Mouse (Mus musculus): ENCODE measurements around the gene Thoc7. TPM values are rescaled to one million over a fixed set of nuclear protein-coding genes. Genes with fewer than 3 reads are reported as not detected.

Thoc7 gene
- polyA plus RNA-seq, 1 experiment from 2014 or later: 155 TPM

DNA sequence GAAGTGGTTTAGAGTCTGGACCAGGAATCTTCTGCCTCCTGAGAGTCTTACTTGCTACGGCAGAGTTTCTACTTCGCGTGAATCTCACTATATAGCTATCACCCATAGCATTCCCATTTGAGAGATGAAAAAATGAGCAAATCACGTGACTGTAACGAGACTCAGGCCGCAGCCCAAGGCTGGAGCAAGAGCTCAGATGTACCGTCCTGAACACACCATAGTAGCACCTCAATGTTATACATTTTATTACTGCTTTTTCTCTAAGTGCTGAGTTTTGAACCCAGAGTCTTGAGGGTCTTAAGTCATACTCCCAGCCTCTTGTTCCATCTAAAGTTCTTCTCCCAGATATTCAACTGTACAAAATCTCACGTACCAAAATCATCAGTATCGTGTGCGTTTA lies 44.4 kb downstream of the Thoc7 start:
- no peak for TF ChIP-seq CTCF (IDR thresholded peaks at IDR 0.05; ENCODE audit: low read depth)
- ATAC-seq: no peak
- Histone ChIP-seq H3K9me3 (ENCODE audit: control insufficient read depth) (no peaks in the 10 kb centered on the region), H3K27me3 (replicated peaks; ENCODE audit: control insufficient read depth, insufficient read depth, low read length) (no peaks in the 10 kb centered on the region), H3K4me3 (ENCODE audit: low read depth, low read length) (no peak overlapping the region), H3K4me1 (replicated peaks; ENCODE audit: control insufficient read depth, insufficient read depth, low read length) (no peaks in the 10 kb centered on the region), H3K36me3 (ENCODE audit: control insufficient read depth, insufficient read depth) (no peaks in the 10 kb centered on the region), H3K27ac (ENCODE audit: low read depth, low read length) (no peak overlapping the region), H3K9ac (ENCODE audit: low read depth, low read length) (no peak overlapping the region), H3K4me2 (replicated peaks; ENCODE audit: low read depth) (no peak overlapping the region)
- 86% methylated on average over 10 of the region's 10 CpGs for WGBS

DNA sequence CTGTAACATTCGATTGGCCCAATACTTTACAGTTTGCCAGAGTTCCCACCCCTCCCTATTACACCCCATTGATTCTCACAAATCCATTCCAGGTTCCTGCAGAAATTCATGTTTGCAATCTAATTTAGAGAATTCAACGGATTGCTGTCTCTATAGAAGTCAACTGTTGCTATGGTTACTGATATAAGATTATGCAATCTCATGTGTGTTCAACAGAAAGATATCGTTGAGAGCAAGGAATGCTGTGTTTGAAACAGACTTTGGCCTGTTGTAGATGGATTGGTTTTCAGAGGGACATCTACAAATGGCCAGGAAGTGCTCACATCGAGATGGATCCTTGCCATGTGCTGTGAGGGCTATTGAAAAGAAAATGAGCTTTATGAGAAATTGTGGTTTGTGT lies 46.4 kb downstream of the Thoc7 start:
- Histone ChIP-seq H3K9me3 (ENCODE audit: control insufficient read depth) (no peaks in the 10 kb centered on the region), H3K27me3 (replicated peaks; ENCODE audit: control insufficient read depth, insufficient read depth, low read length) (no peaks in the 10 kb centered on the region), H3K27ac (ENCODE audit: low read depth, low read length) (no peak overlapping the region), H3K4me3 (ENCODE audit: low read depth, low read length) (no peak overlapping the region), H3K4me1 (replicated peaks; ENCODE audit: control insufficient read depth, insufficient read depth, low read length) (no peaks in the 10 kb centered on the region), H3K4me2 (replicated peaks; ENCODE audit: low read depth) (no peak overlapping the region), H3K9ac (ENCODE audit: low read depth, low read length) (no peak overlapping the region), H3K36me3 (ENCODE audit: control insufficient read depth, insufficient read depth) (no peaks in the 10 kb centered on the region)
- no peak for TF ChIP-seq CTCF (IDR thresholded peaks at IDR 0.05; ENCODE audit: low read depth)
- WGBS: 38% methylated on average over 4 of the region's 4 CpGs
- peak; percentile 54; the same call in 1 of the 2 replicates for ATAC-seq

- WGBS: 31% methylated on average over 1 of the region's 1 CpGs
- H3K4me3 ChIP-seq (ENCODE audit: low read depth, low read length): no peak within 1 kb of the TSS
These were observed 47.1 kb downstream of the Thoc7 start, which contains the start of gene Gm281 for GRCm38 (mm10) chr14:13914387-13915082. Gene Gm281 (minus strand): TSS chr14:13914478.

DNA sequence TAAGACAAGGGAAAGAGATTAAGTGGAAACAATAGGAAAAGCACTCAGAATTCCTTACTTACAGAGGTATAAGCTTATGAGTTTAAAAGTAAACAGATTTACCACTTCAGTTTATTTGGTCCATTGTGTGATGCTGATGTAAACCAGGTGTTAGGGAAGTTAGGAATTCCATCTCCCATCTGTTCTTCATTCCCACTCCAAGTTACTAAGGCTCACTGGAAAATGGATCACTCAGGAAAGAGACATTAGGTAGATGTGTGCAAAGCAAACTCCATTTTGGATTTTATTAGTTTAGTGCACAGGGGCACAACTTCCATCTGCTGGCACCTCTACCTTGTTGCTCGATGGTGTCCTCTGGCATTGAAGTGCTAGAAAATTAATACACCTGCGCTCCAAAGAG lies 51.5 kb downstream of the Thoc7 start:
- ATAC-seq: no peak
- H3K36me3 ChIP-seq (ENCODE audit: control insufficient read depth, insufficient read depth): no peaks in the 10 kb centered on the region
- no peak for TF ChIP-seq CTCF (IDR thresholded peaks at IDR 0.05; ENCODE audit: low read depth)
- H3K4me2 ChIP-seq (replicated peaks; ENCODE audit: low read depth): no peak overlapping the region
- H3K4me1 ChIP-seq (replicated peaks; ENCODE audit: control insufficient read depth, insufficient read depth, low read length): no peaks in the 10 kb centered on the region
- H3K9ac ChIP-seq (ENCODE audit: low read depth, low read length): no peak overlapping the region
- H3K4me3 ChIP-seq (ENCODE audit: low read depth, low read length): no peak overlapping the region
- no peak overlapping the region for H3K27ac ChIP-seq (ENCODE audit: low read depth, low read length)
- H3K9me3 ChIP-seq (ENCODE audit: control insufficient read depth): no peaks in the 10 kb centered on the region
- WGBS: 85% methylated on average over 2 of the region's 2 CpGs
- no peaks in the 10 kb centered on the region for H3K27me3 ChIP-seq (replicated peaks; ENCODE audit: control insufficient read depth, insufficient read depth, low read length)

More at GRCm38 (mm10) chr14:13914387-13915082, 47.1 kb downstream of the Thoc7 start, which contains the start of gene Gm281:
- Histone ChIP-seq H3K4me1 (replicated peaks; ENCODE audit: control insufficient read depth, insufficient read depth, low read length) (no peaks in the 10 kb centered on the region), H3K36me3 (ENCODE audit: control insufficient read depth, insufficient read depth) (no peaks in the 10 kb centered on the region), H3K9me3 (ENCODE audit: control insufficient read depth) (no peaks in the 10 kb centered on the region), H3K4me2 (replicated peaks; ENCODE audit: low read depth) (no peak within 1 kb of the TSS), H3K27me3 (replicated peaks; ENCODE audit: control insufficient read depth, insufficient read depth, low read length) (no peaks in the 10 kb centered on the region), H3K9ac (ENCODE audit: low read depth, low read length) (no peak within 1 kb of the TSS), H3K27ac (ENCODE audit: low read depth, low read length) (no peak within 1 kb of the TSS)
- ATAC-seq: no peak
- no peak for TF ChIP-seq CTCF (IDR thresholded peaks at IDR 0.05; ENCODE audit: low read depth)

DNA sequence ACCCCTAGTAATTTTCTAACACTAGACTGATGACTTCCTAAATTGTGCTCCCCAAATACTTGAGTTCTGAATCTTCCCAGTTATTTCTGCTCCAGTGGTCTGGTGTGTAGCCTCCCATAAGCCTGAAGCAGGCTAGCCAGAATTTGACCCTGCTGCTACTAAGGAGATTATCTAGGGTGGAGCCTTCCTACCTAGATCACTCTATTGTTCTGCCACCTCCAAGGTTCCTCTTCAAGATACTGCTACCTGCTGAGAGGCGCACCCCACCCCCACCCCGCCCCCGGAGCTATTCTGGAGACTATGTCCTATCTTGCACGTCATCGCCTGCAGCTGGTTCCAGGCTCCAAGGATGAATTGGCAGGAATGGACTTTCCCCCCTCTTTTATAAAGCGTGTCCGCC lies 54.5 kb downstream of the Thoc7 start:
- H3K36me3 ChIP-seq (ENCODE audit: control insufficient read depth, insufficient read depth): no peaks in the 10 kb centered on the region
- no peak overlapping the region for H3K4me3 ChIP-seq (ENCODE audit: low read depth, low read length)
- no peaks in the 10 kb centered on the region for H3K4me1 ChIP-seq (replicated peaks; ENCODE audit: control insufficient read depth, insufficient read depth, low read length)
- no peak for ATAC-seq
- no peak for TF ChIP-seq CTCF (IDR thresholded peaks at IDR 0.05; ENCODE audit: low read depth)
- 80% methylated on average over 7 of the region's 7 CpGs for WGBS
- no peak overlapping the region for H3K27ac ChIP-seq (ENCODE audit: low read depth, low read length)
- H3K9ac ChIP-seq (ENCODE audit: low read depth, low read length): no peak overlapping the region
- no peaks in the 10 kb centered on the region for H3K9me3 ChIP-seq (ENCODE audit: control insufficient read depth)
- H3K27me3 ChIP-seq (replicated peaks; ENCODE audit: control insufficient read depth, insufficient read depth, low read length): no peaks in the 10 kb centered on the region
- no peak overlapping the region for H3K4me2 ChIP-seq (replicated peaks; ENCODE audit: low read depth)

DNA sequence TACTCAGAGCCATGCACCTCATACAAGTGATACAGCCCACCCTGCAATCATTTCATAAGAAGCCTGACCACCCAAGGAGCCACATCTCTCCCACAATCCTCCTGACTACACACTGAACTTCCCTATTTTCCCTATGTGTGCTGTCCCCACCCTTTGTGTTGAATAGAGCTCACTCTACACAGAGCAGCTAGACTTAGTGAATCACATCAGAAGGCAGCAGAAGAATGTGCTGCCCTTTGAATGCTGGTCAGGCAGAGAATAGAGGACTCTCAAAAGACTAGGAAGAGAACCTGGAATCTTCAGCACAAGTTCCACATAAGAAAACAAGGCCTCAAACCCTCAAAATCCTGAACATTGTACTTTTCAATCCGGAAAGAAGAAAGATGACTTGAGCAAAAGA lies 55.2 kb downstream of the Thoc7 start:
- H3K27ac ChIP-seq (ENCODE audit: low read depth, low read length): no peak overlapping the region
- no peaks in the 10 kb centered on the region for H3K9me3 ChIP-seq (ENCODE audit: control insufficient read depth)
- ATAC-seq: no peak
- H3K9ac ChIP-seq (ENCODE audit: low read depth, low read length): no peak overlapping the region
- no peaks in the 10 kb centered on the region for H3K27me3 ChIP-seq (replicated peaks; ENCODE audit: control insufficient read depth, insufficient read depth, low read length)
- no peaks in the 10 kb centered on the region for H3K36me3 ChIP-seq (ENCODE audit: control insufficient read depth, insufficient read depth)
- TF ChIP-seq CTCF (IDR thresholded peaks at IDR 0.05; ENCODE audit: low read depth): no peak
- H3K4me2 ChIP-seq (replicated peaks; ENCODE audit: low read depth): no peak overlapping the region
- H3K4me1 ChIP-seq (replicated peaks; ENCODE audit: control insufficient read depth, insufficient read depth, low read length): no peaks in the 10 kb centered on the region
- H3K4me3 ChIP-seq (ENCODE audit: low read depth, low read length): no peak overlapping the region
- WGBS: 94% methylated on average over 1 of the region's 1 CpGs

Data from intestine, postnatal 0 days (tissue).